Mouse (Mus musculus): ENCODE measurements around the gene Phpt1.

- no peak for TF ChIP-seq TAL1 (IDR thresholded peaks at IDR 0.05; ENCODE audit: low read length)
- no peak for TF ChIP-seq GATA1 (IDR thresholded peaks at IDR 0.05; ENCODE audit: low read length)
Measured at GRCm38 (mm10) chr2:25602526-25602925, 27.5 kb upstream of the Phpt1 start.
